Mouse (Mus musculus) cerebellum, adult 9-10 months (tissue): ENCODE results near the gene Dpp10.

Experiments
- DNase-seq: peaks from one replicate; pipeline ENCODE4 v3.0.0; 2022

Dpp10 gene

GRCm38 (mm10) chr1:124044925-124045640, at the start of gene Dpp10:
Dpp10 (minus strand) TSS chr1:124045559.
- DNase-seq: peak; percentile 63

GRCm38 (mm10) chr1:124048544-124048943, 3.2 kb upstream of the Dpp10 start:
- no peak for DNase-seq

DNA sequence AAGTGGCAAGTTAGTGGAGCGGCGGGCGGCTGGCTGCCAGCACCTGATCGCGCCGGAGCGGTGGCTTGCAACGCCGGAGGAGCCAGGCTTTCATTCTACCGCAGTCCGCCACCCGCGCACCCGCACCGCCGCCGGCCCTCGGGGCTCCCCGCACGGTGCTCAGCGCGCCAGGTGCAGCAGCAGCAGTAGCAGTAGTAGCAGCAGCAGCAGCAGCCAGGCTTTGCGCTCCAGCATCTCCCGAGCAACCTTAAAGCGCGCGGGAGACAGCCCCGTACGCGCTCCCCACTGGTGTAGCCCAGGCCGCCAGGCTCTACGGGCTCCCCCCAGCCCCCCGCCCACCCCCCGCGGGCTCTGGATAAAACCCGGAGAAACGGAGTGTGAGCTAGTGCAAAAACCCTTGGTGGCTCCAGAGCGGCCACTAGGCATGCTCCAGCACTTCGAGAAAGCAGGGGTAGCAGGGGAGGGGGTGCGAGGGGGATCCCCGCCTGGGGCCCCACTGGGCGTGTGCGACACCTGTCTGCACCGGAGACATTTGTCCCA, 472 bp upstream of the Dpp10 start:
- DNase-seq: peak; percentile 65

DNA sequence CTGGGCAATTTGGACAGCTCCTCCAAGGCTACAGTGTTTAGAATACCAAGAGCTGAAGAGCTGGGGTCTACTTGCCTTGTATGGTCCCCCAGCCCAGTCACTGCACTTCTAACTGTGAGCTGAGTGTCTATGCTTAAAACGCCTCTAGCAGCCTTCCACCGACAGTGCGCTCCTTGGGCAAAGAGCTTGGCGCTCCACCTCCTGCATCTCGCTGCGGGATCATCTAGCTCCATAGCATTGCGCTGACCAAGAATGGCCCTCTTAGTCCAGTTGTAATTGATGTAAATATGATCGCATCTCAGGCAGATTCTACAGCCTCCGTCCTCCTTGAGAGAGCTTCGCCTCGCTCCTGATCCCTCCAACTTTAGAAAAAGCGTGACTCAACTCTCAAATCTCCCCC, 1.2 kb downstream of the Dpp10 start:
- peak; percentile 52 for DNase-seq

GRCm38 (mm10) chr1:124043421-124043820, 1.9 kb downstream of the Dpp10 start:
- DNase-seq: peak; percentile 45

DNA sequence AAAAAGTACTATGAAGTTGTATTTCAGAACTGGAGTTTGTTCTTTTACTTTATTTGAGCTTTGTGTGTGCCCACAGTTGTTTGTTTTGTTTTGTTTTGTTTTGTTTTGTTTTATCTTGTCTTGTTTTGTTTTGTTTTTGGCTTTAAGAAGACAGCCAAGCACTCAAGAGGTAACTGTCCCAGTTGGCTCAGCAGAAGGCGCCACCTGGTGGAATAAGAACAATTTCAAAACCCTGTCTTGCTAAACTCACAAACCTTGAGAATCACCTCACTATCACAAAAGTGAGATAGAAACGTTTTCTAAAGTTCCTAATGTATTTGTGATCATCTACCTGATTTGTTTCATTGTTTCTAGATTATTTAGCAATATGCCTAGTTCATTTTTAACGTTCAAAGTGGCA, 3.8 kb downstream of the Dpp10 start:
- DNase-seq: peak; percentile 71

DNA sequence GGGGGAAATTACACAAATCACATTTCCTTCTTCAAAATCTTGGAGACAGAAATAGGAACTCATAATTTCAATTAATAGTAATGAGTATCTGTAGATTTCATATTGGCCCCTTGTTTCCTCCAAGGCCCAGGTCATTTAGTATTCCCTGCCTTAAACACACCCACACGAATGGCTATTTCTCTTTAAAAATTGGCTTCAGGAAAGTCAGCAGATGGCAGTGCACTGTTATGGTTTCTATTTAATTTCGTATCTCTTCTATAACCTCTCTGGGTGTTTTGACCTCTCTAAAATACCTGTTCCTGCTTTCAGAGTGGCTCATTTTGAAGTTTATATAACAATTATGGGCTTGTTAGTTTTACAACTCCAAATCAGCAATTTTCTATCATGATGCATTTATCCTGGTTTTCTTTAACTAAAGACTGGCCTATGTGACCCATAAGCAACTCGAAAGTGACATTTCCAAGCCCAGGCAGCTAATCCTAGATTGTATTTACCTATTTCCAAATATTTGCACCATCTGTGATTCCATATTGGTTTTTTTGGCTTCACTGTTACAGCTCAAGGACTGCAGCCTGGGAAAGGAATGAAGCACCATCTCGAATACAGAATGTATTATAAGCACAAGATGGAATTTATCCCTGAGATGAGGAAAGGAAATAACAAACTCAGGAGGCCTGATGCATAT, 9.9 kb downstream of the Dpp10 start:
- DNase-seq: peak; percentile 76

GRCm38 (mm10) chr1:124032677-124033076, 12.7 kb downstream of the Dpp10 start:
- no peak for DNase-seq

DNA sequence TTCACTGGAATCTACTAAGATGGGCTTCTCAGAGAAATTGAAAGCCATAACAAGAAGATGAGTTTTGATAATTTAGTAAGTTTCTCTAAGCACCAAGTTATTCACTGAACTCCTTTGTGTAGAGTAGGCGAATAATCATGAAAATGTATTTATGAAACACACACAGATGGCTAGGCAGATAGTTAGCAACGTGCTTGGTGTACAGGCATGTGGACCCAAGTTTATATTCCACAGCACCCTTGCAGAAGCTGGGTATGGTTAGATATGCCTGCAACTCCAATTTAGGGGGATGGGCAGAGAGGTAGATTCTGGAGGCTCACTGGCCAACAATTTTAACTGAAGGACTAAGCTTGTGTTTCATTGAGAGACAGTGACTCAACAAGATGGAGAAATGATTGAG, 13.4 kb downstream of the Dpp10 start:
- DNase-seq: no peak

DNA sequence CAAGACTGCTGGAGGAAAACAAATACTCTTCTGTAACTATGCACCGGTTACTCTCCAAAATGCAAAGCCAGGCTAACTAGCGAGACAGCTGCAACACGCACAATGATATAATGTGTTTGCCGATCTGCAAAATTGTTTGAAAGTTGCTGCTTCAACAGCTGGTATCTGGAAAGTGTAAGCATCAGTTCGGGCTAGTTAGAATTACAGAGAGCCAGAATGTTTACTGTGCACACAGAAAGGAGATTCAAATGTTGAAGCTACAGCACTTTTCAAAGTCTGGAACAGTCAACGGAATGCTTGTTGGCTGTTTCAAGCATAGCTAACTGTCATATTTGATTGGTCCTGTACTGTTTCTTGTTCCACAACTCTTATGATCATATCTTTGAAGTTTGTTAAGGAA, 42.6 kb downstream of the Dpp10 start:
- no peak for DNase-seq

- no peak for DNase-seq
Observed at GRCm38 (mm10) chr1:123995780-123996179, 49.6 kb downstream of the Dpp10 start.

DNA sequence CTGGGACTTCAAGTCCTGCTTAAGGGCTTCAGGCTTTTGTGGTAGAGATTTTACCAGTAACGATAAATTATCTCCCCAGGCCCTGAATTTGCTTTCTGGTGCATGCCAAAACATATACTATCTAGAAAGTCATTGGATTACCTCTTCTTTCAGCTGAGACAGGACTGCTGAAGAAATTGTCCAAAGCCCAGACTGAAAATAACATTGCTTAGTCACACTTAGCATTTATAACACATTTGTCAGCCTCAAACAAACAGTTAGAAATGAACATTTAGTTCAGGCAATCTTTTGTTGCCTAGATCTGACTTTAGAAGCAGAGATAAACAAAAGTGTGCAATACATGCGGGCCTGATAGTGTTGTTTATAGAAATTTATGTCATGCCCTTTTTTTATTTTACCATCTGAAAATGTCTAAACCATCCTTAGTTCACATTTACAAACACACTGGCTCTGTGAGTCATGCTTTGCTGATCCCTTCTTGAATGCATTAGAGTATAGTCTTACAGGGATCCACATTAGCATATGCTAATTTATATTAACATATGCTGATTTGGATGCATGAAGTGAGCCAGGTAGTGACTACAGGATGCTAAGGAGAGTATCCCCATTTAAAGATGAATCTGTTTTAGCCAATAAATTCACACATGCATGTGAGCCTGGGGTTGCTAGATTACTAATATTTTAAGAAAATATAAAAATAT, 59.9 kb downstream of the Dpp10 start:
- no peak for DNase-seq

GRCm38 (mm10) chr1:123978597-123978996, 66.8 kb downstream of the Dpp10 start:
- no peak for DNase-seq

DNA sequence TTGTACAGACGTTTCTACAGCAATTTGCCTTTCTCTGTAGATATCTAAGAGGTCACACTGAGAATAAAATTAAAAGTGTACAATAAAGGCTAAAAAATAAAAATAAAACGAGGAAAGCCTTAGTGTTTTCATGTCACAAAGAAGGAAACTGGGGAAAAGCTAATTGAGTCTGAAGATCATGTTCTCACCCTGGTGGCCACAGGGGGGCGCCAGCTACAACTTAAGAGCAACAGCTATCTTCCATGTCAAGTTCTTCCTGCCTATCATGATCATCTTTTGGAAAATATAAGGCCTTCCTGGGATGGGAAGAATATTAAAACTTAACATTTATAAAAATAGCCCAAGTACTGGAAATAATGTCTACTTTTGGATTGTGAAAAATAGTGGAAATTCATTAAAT, 70.7 kb downstream of the Dpp10 start:
- DNase-seq: peak; percentile 38

DNA sequence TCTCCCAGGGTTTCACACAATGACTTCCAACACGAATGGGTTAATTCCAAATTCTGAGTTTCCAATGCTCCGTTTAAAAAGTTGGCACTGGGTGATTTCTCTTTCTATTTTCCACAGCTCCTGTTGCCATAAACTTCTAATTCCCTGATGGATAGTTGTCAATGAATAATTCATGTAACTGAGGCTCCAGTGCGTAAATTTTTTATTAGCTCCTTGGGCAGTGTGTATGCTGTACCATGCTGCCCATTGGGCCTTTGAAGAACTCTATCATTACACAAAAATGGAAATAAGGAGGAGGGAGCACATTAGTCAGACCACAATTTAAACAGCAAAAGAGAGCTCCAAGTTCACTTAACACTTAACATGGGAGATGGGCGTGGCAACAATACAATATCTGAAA, 99.2 kb downstream of the Dpp10 start:
- DNase-seq: no peak

GRCm38 (mm10) chr1:123940826-123941225, 104.5 kb downstream of the Dpp10 start:
- no peak for DNase-seq

- DNase-seq: no peak
Observed at GRCm38 (mm10) chr1:123933812-123934727, 111.3 kb downstream of the Dpp10 start.

DNA sequence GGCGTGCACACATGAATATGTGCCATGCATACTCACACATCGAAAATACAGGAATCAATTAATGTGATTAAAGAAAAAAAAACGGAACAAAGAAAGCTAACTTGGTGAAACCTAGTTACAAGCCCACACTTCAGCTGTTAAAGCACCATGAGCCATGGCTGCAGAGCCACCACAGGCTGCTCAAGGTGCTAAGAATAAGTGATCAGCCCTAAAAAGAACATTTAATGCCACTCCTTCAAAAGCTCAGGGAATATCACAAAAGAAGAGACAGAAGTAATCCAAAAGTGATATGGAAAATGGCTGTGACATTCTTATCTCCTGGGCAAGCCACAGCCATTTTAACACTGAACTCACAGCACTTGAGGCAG, 117.4 kb downstream of the Dpp10 start:
- no peak for DNase-seq

DNA sequence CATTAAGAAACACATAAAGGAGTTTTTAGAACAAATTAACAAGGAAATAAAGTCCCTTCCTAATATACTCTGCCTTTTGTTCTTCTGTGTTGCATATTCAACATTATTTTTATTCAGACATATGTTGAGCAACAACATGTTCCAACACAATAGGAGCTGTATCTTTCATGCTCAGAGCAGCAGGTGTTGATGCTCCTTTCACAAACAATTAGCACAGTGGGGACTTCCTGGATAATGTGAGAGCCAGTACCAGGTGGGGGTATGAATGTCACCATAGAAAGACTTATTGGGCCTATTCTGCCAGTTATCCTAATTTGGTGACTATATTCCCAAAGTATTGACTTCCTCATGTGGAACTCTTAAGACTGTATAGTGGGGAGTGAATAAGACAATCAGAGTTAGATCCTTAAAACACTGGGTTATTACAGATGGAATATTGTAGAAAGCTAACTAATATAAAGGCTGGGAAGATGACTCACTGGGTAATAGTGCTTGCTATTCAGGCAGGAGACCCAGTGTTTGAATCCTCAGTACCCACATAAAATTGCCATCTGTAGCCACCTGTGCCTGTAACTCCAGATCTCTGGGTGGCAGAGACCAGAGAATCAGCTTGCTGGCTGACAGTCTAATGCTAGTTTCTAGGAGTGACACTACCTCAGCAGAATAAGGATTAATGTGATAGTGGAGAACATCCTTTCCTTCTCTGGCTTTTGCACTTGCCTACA, 117.9 kb downstream of the Dpp10 start:
- DNase-seq: peak; percentile 55

DNA sequence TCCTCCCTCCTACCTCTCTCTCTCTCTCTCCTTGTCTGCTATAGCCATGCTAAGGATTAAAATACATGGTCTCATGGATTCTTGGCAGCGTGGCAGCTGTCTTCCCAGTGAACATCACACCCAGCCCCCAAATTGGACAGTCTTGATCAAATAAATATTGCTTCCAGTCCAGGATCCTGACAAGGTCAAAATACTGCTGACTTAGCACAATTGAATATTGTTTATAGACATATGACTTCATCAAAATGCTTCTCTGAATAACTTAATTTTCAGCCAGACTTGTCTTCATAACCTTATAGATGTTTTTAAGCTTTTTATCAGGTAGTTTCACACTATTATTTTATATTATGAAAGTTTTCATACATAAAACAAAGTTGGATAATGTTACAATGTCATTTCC, 120.5 kb downstream of the Dpp10 start:
- no peak for DNase-seq

- no peak for DNase-seq
Observed at GRCm38 (mm10) chr1:123923907-123924306, 121.5 kb downstream of the Dpp10 start.

DNA sequence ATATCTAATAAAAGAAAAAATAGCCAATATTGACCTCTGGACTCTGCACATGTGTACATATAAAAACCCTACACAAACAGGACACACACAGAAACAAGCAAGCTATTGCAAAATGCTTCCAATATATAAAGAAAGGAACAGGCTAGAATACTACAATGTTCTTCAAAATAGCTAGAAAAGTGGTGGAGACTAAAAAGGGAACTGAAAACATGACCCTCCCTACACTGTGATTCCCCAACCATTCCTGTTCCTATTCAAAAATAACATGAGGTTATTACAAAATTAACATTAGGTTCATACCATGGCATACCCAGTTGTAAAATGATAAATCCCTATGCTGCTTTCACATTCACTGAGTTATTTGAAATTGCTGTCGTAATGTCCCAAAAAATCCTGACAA, 125.8 kb downstream of the Dpp10 start:
- DNase-seq: no peak
